Mouse (Mus musculus): ENCODE measurements around the gene Rapgefl1.

- no peak for TF ChIP-seq MAX (IDR thresholded peaks at IDR 0.05; ENCODE audit: low read length)
- no peak for TF ChIP-seq ZNF384 (IDR thresholded peaks at IDR 0.05; ENCODE audit: low read depth, low read length)
- TF ChIP-seq TCF12 (IDR thresholded peaks at IDR 0.05; ENCODE audit: low read depth, low read length): no peak
- no peak for TF ChIP-seq GATA1 (IDR thresholded peaks at IDR 0.05; ENCODE audit: low read depth, low read length)
- no peak for TF ChIP-seq POLR2A (IDR thresholded peaks at IDR 0.05; ENCODE audit: control insufficient read depth in 1 of 2, insufficient read depth in 1 of 2, low read depth in 1 of 2, low read length in 2 of 2, poor library complexity in 1 of 2)
- TF ChIP-seq CTCF (IDR thresholded peaks at IDR 0.05 in 2 of 3, conservative IDR thresholded peaks at IDR 0.05 in 1 of 3; ENCODE audit: control insufficient read depth in 1 of 3, insufficient read depth in 1 of 3, low read depth in 2 of 3, low read length in 3 of 3, poor library complexity in 1 of 3, severe bottlenecking in 1 of 3): no peak
- no peak for TF ChIP-seq JUND (IDR thresholded peaks at IDR 0.05; ENCODE audit: low read depth, low read length)
- TF ChIP-seq UBTF (IDR thresholded peaks at IDR 0.05; ENCODE audit: borderline replicate concordance, insufficient read depth, low read depth, low read length): no peak
- no peak for TF ChIP-seq EP300 (IDR thresholded peaks at IDR 0.05; ENCODE audit: low read depth in 1 of 2, low read length in 2 of 2)
- no peak for TF ChIP-seq ETS1 (IDR thresholded peaks at IDR 0.05; ENCODE audit: low read depth, low read length)
- TF ChIP-seq TAL1 (IDR thresholded peaks at IDR 0.05; ENCODE audit: low read length): no peak
- TF ChIP-seq MAFK (IDR thresholded peaks at IDR 0.05; ENCODE audit: borderline replicate concordance, low read depth, low read length): no peak
- no peak for TF ChIP-seq MYC (IDR thresholded peaks at IDR 0.05; ENCODE audit: low read depth, low read length)
These were observed 860 bp upstream of the Rapgefl1 start for GRCm38 (mm10) chr11:98835725-98836124.

Data from MEL (cell line).